Mouse (Mus musculus) adrenal gland (tissue): ENCODE results near the gene Ndufa13.

ENCODE experiments used
- intact Hi-C: fragments of 180-260 bp; cut with DNase I; formaldehyde crosslinking; loops from one replicate; pipeline ENCODE4 v1.15.1; 2025

Ndufa13 gene

DNA sequence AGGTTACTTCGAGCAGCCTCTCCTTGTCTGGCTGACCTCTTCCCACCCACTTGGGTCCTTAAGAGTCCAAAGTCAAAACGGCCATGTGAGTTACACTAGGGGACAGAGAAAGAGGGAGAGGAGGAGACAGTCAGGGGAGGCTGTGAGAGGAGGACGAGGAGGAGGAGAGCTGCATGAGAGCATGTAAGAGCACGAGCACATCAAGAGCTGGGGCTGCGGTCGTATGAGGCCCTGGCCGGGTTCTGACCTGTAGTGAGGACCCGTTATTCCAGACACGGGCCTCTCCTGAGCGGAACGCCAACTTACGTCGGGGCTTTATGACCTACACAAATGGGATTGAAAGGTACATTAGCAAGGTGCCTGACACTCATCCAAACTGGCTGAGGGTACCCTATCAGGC is 9.6 kb upstream of the Ndufa13 start:
- intact Hi-C loops, result no loop called here

DNA sequence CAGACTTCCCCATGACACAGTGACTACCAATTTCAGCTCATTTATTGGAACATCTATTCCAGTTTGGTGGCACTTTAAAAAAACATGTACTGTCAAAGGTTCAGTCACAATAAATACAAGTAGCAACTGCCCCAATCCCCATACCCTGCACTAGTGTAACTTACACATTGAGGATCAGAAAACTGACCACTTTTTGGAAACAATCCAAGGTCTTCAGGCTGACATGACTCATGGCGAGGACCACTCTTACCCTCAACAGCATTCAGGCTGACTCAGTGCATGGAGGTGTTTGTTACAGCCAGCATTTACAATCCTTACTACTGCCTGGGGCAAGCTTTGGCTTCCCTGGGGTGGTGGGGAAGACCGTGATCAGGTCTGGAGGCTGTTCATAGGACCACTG is 4.7 kb upstream of the Ndufa13 start:
- intact Hi-C loops, result no loop called here

DNA sequence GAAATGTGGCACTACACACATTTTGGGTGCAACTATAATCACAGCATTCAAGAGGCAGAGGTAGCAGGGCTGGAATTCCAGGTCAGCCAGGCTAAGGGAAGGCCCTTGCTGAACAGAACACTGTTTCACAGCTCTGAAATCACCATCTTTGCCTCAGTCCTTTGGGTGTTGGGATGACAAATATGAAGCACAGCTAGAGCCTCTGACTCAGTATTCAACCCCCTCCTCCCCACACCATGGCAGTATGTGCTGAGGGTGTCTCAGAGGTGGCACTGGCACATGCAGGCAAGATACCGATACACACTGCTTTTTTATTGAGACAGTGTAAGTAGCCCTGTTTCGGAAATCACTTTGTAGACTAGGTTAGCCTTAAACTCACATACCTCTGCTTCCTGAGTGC is 3.9 kb upstream of the Ndufa13 start:
- intact Hi-C loops, result no loop called here

DNA sequence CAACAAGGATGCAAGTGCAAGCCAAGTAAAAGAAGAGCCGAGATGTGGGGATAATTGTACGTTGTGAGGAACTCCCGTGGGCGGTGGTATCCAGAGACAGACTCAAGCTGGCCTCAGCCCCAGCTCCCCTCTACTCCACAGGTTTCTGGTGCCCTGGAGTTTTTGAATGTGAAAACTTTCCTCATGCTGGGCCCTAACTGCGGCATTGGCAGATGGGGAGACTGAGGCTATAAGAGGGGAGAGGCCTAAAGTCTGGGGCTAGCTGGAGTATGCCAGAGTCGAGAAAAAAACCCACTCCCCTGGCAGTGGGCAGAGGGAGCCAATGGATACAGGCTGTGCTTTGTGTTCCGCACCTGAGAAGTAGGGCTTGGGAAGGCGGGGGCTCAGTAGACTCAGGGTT is 1.7 kb upstream of the Ndufa13 start:
- intact Hi-C loops, result no loop called here

DNA sequence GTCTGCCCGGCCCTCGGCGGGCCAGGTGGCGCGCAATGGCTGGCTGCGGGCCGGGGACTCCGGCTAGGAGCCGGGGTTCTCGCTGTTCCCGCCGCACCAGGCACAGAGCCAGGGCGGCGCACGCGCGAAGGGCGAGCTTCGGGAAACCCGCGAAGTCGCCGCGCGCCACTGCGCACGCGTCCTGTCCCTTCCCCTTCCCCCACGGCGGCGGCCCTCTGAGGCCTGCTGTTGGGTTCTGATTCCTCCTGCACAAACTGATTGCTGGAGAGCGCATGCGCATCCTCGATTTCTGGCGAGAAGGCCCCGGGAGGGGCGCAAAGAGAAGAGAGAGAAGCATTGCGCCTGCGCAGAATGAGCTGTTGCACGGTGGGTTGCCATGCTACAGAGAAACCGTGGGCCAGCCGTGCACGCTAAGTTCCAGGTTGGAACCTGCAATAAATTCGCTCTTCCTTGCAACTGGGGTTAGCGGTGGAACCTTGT is 745 bp upstream of the Ndufa13 start:
- intact Hi-C loops, result no loop called here

DNA sequence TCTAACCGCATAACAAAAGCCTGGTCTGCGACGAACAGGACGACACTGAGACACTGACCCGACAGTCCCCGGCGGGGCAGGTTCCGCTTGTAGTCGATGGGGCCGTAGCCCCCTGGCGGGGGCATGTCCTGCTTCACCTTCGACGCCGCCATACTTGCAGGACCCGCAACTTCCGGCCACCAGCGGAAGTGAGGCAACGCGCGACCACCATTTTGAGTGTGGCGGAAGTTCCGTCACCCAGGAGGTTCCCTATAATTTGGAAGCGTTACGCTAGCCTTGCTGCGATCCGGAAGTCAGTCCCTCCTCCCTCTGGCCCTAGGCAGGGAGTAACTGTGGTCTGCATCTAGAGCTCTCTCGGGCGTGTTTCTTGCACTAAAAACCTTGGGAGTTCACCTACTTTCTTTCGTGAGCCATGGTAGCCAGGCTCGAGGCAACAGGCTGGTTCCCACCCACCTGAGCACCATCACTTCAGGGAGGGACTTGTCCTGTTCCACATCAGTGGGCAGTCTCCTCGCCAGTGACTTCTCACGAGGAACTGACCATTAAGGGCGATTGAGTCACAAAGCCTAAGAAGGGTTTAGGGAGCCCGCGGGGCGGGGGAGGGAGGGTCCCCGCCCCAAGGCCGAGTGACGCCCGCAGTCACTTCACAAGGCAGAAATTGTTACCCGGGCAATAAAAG is 735 bp downstream of the Ndufa13 start:
- intact Hi-C loops, result no loop called here

DNA sequence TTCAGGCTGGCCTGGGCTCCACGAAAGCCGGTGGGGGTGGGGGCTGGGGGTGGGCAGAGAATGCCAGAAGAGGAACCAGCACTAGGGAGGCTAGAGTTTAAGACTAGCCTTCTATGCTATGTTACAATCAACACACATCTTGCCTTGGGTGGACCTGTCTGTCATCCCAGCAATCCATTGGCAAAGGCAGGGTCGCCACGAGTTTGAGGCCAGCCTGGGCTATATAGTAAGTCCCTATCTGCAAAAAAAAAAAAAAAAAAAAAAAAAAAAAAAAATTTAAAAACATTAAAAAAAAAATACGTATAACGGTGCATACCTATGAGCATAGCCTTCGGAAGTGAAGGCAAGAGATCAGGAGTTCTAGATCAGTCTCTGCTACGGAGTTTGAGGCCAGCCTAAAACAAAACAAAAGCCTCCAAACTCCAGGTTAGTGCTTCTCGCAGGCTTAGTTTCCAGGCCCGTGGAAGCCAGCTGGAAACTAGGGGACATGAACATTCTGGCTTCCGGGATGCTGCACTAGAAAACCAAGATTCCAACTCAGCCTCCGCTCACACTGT is 1.4 kb downstream of the Ndufa13 start:
- intact Hi-C loops, result no loop called here

DNA sequence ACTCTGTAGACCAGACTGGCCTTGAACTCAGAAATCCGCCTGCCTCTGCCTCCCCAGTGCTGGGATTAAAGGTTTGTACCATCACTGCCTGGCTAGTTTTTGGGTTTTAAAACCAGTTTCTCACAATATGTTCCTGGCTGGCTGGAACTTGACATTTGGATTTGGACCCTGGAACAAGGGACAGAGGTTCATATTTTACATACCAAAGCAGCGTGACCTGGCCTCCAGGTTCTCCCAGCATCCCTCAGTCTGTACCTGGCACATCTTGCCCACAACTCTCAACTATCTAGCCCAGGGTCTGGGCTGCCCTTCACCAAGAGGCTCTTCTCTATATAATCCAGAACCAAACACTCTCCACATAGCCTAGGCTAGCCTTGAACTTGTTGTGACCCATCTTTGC is 2.5 kb downstream of the Ndufa13 start:
- intact Hi-C loops, result no loop called here

DNA sequence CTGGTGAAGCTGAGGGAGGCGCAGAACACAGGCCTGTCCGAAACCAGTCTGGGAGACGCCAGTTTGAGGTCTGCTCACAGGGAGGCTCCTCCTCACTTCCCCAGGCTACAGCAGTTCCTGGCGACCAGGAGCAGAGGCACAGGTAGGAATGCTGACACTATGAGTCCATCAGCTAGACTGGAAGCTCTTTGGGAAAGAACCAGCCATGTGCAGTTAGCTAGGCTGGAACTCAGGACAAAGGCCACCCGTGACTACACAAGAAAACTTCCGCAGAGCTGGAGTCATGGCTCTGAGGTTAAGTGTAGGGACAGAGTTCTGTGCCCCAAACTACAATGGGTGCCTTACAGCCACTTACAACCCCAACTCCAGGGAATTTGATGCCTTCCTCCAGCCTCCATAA is 4.5 kb downstream of the Ndufa13 start:
- intact Hi-C loops, result no loop called here

DNA sequence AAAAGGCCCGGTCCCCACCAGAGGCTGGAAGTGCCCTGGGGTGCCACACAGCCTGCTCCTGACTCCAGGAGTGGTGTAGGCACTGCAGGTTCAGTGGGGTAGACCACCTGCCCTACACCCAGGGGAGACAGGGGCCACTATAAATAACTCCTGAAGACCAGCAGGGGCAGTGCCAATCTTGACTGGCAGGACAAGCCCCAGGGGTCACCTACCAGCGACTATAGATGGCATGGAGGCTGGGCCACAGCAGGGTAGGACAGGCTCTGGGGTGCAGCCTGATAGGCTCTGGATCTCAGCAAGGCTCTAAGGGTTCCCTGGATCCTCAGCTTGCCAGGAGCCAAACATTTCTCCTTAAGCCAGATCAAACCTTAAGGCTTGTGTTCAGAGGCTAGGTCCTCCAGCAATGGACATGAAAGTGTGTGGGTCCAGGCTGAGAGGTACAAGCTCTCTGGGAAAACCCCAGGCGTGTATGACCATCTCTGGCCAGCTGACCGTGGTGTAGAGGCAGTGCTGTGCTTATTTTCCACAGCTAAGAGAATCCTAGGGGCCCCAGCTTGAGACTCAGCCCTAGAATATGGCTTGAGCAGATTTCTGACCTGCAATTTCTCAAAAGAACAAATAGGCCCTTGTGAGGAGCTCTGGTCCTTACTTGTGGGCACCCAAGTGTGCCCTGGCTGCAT is 6.4 kb downstream of the Ndufa13 start:
- intact Hi-C loops, result no loop called here

DNA sequence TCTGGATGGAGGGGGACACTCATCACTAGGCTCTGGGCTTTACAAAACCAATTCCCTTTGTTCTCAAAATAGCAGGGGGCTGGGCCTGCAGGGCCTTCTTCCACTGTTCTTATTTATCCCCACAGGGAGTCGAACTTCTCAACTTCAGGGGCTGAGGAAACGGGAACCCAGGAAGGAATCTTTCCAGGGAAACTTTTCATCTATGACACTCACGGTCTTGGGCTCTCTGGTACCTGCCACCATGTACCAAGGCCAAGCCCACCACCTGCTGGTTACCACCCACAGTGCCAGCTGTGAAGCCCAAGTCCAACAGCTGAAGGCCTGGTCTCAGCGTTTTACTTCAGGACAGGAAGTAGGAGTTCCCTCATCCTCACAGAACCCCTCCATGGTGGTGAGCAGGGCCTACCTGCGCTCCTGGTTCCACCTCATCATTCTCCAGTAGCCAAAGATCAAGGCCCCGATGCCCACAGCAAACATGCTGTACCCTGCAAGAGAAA is 7.5 kb downstream of the Ndufa13 start:
- intact Hi-C loops, result no loop called here

DNA sequence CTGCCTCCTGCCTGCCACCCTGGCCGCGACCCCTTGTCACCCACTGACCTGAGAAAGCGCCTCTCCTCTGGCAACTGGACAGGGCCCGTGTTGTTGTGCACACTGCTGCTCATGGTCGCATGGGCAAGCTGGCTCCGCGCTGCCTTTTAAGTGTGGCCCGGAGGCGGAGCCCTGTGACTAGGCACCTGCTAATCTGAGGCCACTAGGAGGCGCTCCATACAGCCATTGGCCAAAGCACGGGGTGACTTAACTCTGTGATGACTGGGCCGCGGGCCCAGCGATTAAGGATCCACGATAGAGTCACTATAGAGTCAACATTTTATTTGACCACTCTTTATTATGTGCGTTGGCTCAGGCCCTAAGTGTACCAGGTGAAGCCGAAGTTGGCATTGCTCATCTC is 8.5 kb downstream of the Ndufa13 start:
- intact Hi-C loops, result no loop called here

DNA sequence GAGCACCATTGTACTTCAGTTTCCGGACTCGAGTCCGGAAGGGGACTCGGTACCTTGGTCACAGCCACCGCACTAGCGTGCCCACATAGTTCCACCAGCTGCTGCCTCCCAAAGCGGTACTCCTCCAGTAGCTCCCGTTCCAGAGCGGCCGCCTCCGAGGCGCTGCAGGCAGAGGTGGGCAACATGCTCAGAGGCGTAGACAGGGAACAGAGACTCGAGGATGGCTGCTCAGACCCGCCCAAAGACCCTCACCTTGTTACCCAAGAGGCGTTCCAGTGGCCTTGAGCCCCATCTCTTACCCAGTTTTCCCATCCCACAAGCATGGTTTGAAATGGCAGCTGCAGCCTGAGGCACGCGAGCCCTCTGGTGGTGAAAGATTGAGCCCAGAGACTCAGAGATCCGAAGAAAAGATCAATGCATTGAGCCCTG is 11.5 kb downstream of the Ndufa13 start:
- intact Hi-C loops, result no loop called here

DNA sequence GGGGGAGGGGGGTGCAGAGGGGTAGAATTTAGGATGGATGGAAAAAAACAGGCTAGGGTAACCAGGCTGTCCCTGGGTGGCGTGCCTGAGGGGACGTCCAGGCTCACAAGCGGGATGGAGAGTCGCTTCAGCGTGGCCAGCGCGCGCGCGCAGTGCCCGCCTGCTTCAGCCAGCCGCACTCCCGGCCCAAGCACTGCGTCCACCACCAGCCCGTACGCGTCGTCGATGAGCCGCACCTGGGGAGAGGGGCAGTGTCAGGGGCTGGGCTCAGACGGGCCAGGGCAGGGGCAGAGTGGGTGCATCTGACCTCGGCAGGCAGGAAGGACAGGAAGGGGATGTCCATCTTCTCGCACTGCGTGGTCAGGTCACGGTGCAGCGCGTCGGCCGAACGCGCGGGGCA is 13.5 kb downstream of the Ndufa13 start:
- intact Hi-C loops, result no loop called here

DNA sequence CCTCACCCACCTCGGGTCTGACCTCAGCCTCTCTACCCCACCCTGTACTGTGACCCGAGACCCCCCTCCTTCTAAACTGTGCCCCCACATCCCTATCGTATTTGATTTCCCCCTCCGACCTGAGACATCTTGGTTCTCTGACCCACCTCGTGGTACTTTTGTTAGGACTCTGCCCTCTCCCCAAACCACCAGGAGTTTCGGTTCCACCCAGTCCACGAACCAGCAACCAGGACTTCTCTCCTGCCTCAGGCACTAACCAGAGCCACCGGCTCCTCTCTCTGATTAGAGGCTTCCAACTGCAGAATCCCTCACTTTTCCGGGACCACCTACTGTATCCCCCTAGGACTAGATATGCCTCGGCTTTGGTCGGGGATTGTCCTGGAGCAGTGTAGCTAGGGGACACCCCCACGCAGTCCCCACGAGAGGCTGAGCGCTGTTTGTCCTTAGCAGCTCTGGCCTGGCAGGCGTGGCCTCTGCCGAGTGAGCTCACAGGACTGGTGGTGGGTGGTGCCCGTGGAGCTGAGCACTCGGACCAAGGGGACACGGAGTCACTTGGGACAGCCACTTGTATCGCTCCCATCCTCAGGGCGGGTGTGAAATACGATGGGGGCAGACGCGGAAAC is 14.0 kb downstream of the Ndufa13 start:
- intact Hi-C loops, result no loop called here

DNA sequence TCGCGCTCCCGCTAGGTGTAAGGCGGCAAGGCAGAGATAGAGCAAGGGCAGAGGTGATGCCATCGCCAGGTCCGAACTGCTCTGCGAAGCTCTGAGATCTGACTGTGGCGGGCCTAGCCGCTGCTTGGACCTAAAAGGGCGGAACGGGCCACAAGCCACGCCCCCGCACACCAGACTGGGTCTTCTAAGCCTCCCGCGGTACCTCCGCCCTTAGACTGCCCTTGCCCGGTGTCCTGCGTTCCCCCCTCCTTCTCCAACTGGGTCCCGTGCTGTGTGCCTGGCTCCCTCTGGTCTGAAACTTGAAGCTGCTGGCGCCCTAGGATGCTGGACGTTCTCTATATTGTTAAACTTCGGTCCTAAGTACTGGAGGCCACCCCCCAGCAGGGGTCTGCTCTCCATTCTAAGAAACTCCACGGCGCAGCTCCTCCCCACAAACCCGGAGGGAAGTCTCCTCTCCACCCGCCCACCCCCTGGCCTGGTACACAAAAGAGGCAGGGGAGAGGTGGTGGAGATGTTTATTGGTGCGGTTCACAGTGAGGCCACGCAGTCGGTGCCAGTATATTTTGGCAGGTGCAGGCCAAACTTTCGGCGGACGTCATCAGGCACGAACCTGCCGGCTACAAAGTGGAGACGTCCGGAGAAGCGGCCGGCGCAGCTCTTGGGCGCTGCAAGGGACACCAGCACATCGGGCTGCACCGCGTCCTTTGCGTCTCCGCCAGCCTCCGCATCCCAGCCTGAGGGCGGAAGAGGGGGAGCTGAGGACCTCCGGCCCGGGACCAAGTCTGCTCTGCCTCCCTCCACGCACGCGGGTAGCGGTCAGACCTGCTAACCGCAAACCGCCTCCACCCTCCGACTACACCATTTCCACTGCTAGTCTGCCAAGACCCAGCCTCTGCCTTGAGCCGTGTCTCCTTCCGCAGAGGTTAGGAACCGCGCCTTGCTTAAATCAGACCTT is 14.8 kb downstream of the Ndufa13 start, which contains the start of gene Cilp2:
Gene Cilp2 (minus strand): TSS at position 399 of the 955 bp plus-strand sequence.
- intact Hi-C loops, result no loop called here

DNA sequence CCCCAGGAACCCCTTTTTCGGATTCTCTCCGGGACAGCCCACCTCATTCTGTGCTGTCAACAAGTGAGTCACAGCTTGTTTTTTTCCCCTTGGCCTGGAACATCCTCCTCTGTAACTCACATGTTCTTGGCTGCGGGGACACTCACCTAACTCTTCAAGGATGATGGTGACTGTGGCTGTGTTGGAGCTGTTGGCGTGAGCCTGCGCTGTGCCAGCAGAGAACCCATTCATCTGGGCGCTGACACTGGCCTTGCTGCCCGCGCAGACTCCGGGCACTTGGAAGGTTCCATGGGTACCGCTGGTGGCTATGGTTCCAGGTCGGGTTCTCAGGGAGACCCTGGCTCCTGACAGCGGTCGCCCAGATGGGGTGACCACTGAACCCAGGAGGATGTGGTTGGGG is 18.2 kb downstream of the Ndufa13 start:
- intact Hi-C loops, result no loop called here

DNA sequence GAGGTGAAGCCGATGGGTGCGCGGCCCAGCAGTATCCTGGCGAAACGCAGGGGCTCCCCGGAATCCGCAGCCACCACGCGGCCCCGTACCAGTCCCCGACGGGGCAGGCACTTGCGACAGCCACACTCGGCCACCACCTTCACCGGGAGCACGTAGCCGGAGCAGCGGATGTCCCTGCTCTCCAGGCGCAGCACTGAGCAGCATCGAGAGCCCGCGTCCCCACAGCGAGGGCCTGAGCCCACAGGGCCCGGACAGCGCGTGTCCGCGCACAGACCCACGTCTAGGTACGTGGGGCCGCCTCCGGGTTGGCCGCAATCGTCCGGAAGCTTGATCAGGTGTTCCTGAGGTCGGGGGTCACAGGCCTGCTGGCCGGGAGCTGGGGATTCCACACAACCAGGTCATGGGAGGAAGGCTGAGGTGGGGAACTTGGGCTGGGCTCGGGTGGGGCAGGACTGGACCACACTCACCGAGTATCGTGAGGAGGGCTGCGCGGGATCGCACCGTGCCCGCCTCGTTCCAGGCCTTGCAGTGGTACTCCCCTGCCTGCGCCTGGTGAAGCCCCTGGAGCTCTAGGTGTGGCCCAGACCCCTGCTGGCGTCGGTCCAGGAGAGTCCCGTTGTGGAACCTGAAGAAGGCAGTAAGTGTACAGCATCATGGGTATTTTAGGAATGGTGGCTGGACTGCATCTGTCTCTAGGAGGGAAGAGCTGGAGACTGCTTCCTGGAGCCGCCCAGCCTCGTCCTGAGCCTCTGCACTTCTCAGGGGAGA is 19.3 kb downstream of the Ndufa13 start:
- intact Hi-C loops, result no loop called here

DNA sequence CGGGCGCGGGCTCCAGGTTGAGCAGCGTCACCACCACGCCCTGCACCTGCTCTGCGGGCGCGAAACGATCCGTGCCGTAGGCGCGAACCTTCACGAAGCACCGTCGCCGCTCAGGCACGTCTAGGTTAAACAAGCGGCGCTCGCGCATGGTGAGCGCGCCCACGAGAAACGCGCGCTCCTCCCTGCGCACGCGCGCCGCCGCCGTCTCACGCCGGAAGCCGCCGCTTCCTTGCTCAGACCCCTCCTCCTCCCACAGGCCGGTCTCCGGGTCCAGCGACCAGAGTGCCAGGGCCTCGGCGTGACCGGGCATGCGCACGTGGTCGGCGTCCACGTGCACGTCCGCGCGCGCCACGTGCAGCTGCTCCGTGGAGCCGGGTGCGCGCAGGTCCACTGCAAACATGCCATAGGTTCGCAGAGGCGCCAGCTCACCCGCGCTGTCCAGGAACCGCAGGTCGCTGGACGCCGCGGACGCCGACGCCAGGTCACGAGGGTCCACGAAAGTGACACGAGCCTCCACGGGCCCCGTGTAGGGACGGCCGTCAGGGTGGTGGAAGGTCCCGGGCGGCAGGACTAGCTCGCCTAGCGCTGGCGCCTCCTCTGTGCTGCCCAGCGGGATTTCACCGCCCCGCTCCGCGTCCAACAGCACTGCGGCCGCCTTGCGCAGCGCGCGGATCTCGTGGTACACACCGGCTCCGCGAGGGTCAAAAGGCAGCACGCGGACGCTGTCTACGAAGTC is 20.2 kb downstream of the Ndufa13 start:
- intact Hi-C loops, result no loop called here
